Mouse (Mus musculus): ENCODE data around the gene Nek10. TPM values are rescaled to one million over a fixed set of nuclear protein-coding genes. Genes with fewer than 3 reads are reported as not detected.
A peak's percentile ranks its signal among the peaks of the same experiment; 100 is the strongest.

Nek10 gene
- total and polyA plus RNA-seq, 3 experiments: 0.04 to 0.31 (median 0.18) TPM

DNA sequence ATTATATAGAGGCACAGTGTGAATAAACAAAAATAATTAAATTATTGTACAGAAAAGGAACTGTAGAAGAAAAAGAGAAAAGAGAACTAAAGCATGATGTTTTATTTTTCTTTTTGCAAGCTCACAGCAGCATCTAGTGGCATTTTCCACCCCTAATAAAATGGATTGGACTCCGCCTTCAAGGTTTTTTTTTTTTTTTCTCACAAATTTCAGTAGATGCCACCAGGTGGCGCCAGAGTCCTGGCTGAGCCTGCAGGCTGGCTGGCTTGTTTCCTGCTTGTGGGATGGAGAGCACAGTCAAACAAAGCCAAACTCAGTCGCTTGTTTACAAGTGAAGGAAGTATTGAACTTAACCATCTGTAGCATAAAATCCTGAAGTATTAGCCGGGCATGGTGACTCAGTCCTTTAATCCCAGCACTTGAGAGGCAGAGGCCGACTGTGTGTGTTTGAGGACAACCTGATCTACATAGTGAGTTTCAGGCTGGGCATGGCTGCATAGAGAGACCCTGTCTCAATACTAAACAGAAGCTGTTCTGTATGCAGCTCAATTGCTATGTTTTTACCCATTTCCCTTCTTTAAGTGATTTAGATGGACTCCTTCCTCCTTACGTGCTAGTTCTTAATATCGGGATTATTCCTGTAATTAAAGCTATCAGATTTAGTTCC, 60.6 kb downstream of the Nek10 start:
- Histone ChIP-seq H3K79me2 (replicated peaks; ENCODE audit: control insufficient read depth, insufficient read depth, low read length) (no peaks in the 10 kb centered on the region), H3K4me3 (no peak overlapping the region), H3K27ac (no peak overlapping the region), H3K36me3 (ENCODE audit: control insufficient read depth, insufficient read depth, low read length) (no peaks in the 10 kb centered on the region), H3K9ac (ENCODE audit: low read depth, low read length) (no peak overlapping the region), H3K4me1 (ENCODE audit: control insufficient read depth, insufficient read depth, low read length) (peaks cover 1% of the 10 kb centered on the region), H3K27me3 (ENCODE audit: control insufficient read depth, insufficient read depth, low read length) (no peaks in the 10 kb centered on the region)
- peak; percentile 46; the same call in 1 of the 2 replicates for TF ChIP-seq EP300 (IDR thresholded peaks at IDR 0.05; ENCODE audit: insufficient read depth, low read depth, low read length)
- peak; percentile 95; the same call in 1 of the 2 replicates for TF ChIP-seq CTCF (IDR thresholded peaks at IDR 0.05)
- no peak for TF ChIP-seq POLR2A (IDR thresholded peaks at IDR 0.05; ENCODE audit: insufficient read depth, low read depth, low read length)
- intact Hi-C loops (cut with DNase I): loop anchor here (1.0 to 10.0 kb wide), 7 partner anchors 41 to 1521 kb away; partner anchors contain the start of genes Il3ra and Slc4a7
- WGBS: 24% methylated on average over 7 of the region's 7 CpGs
- peak; percentile 76 to 78 for DNase-seq

DNA sequence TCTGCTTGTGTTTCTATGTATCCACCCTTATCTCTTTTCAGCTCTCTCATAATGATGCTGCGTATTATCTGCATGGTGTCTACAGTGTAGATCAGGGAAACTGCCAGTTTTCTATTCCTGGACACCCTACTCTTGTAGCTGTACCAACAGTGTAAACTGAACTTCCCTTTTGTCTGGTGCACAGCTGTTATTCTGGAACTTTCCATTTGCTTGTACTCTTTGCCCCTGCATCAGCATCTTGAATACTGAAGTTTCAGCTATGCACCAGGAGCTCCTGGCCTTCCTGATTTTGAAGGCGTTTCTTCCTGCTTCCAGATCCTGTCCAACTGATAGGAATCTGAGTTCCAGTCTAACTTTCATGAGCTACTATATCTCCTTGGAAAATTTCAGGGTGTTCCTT, 66.0 kb downstream of the Nek10 start:
- Histone ChIP-seq H3K36me3 (ENCODE audit: control insufficient read depth, insufficient read depth, low read length) (no peaks in the 10 kb centered on the region), H3K79me2 (replicated peaks; ENCODE audit: control insufficient read depth, insufficient read depth, low read length) (no peaks in the 10 kb centered on the region), H3K4me3 (no peak overlapping the region), H3K27ac (no peak overlapping the region), H3K9ac (ENCODE audit: low read depth, low read length) (no peak overlapping the region), H3K4me1 (ENCODE audit: control insufficient read depth, insufficient read depth, low read length) (peaks cover 1% of the 10 kb centered on the region; the same call in 1 of the 2 replicates), H3K27me3 (ENCODE audit: control insufficient read depth, insufficient read depth, low read length) (no peaks in the 10 kb centered on the region)
- no peak for DNase-seq
- TF ChIP-seq POLR2A (IDR thresholded peaks at IDR 0.05; ENCODE audit: insufficient read depth, low read depth, low read length): no peak
- no peak for TF ChIP-seq CTCF (IDR thresholded peaks at IDR 0.05)
- TF ChIP-seq EP300 (IDR thresholded peaks at IDR 0.05; ENCODE audit: insufficient read depth, low read depth, low read length): no peak
- 46% methylated on average over 2 of the region's 2 CpGs for WGBS
- intact Hi-C loops (cut with DNase I): loop anchor here (10.0 kb wide), 3 partner anchors 164 to 1516 kb away; partner anchors contain the start of genes Il3ra and Slc4a7

DNA sequence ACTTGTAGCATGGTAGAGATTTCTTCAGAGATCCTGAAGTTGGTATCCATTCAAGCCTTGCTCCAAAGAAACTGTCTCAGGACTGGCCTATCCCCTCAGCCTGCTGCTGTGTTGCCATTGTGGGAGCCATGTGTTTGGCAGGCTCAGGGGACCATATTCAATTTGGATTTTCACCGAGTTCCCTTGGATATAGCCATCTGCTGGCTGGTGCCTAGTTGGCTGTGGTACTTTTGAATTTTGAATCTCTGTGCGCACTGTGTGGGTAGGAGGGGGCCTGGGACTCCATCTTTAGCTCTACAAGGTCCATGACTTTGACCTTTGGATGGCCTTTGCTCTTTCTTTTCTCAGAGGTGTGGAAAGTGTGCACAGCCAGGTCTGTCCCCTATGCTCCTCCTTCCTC, 66.8 kb downstream of the Nek10 start:
- H3K4me3 ChIP-seq: no peak overlapping the region
- peaks cover 1% of the 10 kb centered on the region; the same call in 1 of the 2 replicates for H3K4me1 ChIP-seq (ENCODE audit: control insufficient read depth, insufficient read depth, low read length)
- TF ChIP-seq EP300 (IDR thresholded peaks at IDR 0.05; ENCODE audit: insufficient read depth, low read depth, low read length): no peak
- no peak for TF ChIP-seq POLR2A (IDR thresholded peaks at IDR 0.05; ENCODE audit: insufficient read depth, low read depth, low read length)
- TF ChIP-seq CTCF (IDR thresholded peaks at IDR 0.05): no peak
- H3K27ac ChIP-seq: no peak overlapping the region
- H3K79me2 ChIP-seq (replicated peaks; ENCODE audit: control insufficient read depth, insufficient read depth, low read length): no peaks in the 10 kb centered on the region
- WGBS: 80% methylated on average over 2 of the region's 2 CpGs
- DNase-seq: no peak
- intact Hi-C loops (cut with DNase I): no loop called here
- H3K27me3 ChIP-seq (ENCODE audit: control insufficient read depth, insufficient read depth, low read length): no peaks in the 10 kb centered on the region
- no peak overlapping the region for H3K9ac ChIP-seq (ENCODE audit: low read depth, low read length)
- H3K36me3 ChIP-seq (ENCODE audit: control insufficient read depth, insufficient read depth, low read length): no peaks in the 10 kb centered on the region

DNA sequence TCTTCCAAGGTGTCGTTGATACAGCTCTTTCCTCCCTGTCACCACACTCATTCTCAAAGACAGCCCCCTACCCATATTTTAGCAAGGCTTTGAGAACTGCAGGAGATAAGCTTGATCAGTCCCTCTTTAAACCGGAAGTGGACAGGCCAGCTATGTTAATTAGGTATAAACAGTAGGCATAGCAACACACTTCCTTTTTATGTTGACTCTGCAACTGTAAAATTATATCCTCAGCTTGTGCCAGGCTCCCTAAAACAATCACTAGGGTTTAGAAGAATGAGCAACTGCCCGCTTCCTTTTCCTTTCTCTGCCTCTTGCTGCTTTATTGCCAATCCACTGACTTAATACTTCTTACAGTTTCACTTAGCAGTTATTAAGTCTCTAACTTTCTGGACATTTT, 67.2 kb downstream of the Nek10 start:
- no peak for DNase-seq
- H3K27me3 ChIP-seq (ENCODE audit: control insufficient read depth, insufficient read depth, low read length): no peaks in the 10 kb centered on the region
- no peaks in the 10 kb centered on the region for H3K36me3 ChIP-seq (ENCODE audit: control insufficient read depth, insufficient read depth, low read length)
- 34% methylated on average over 3 of the region's 3 CpGs for WGBS
- H3K9ac ChIP-seq (ENCODE audit: low read depth, low read length): no peak overlapping the region
- H3K4me3 ChIP-seq: no peak overlapping the region
- H3K4me1 ChIP-seq (ENCODE audit: control insufficient read depth, insufficient read depth, low read length): peaks cover 1% of the 10 kb centered on the region; the same call in 1 of the 2 replicates
- intact Hi-C loops (cut with DNase I): no loop called here
- TF ChIP-seq POLR2A (IDR thresholded peaks at IDR 0.05; ENCODE audit: insufficient read depth, low read depth, low read length) (no peak), EP300 (IDR thresholded peaks at IDR 0.05; ENCODE audit: insufficient read depth, low read depth, low read length) (no peak), CTCF (IDR thresholded peaks at IDR 0.05) (no peak)
- no peaks in the 10 kb centered on the region for H3K79me2 ChIP-seq (replicated peaks; ENCODE audit: control insufficient read depth, insufficient read depth, low read length)
- H3K27ac ChIP-seq: no peak overlapping the region

DNA sequence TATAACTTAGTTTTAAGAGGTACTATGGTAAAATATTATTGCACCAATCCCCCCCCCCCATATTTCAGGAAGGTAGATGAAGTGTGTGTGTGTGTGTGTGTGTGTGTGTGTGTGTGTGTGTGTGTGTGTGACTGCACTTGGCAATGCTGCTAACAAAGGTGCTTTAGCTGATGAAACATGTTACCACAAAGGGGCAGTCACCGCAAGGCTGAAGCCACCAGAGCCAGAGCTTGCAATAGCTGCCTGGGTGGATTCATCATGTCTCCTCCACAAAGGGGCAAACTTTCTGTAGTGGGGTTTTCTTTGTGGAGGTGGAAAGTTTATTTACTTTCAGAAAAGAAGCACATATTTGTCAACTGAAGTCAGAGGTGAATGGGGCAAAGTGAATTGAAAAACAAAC, 67.9 kb downstream of the Nek10 start:
- Histone ChIP-seq H3K27me3 (ENCODE audit: control insufficient read depth, insufficient read depth, low read length) (no peaks in the 10 kb centered on the region), H3K4me1 (ENCODE audit: control insufficient read depth, insufficient read depth, low read length) (peaks cover 1% of the 10 kb centered on the region; the same call in 1 of the 2 replicates), H3K36me3 (ENCODE audit: control insufficient read depth, insufficient read depth, low read length) (no peaks in the 10 kb centered on the region), H3K4me3 (no peak overlapping the region), H3K27ac (no peak overlapping the region), H3K9ac (ENCODE audit: low read depth, low read length) (no peak overlapping the region), H3K79me2 (replicated peaks; ENCODE audit: control insufficient read depth, insufficient read depth, low read length) (no peaks in the 10 kb centered on the region)
- intact Hi-C loops (cut with DNase I): no loop called here
- 65% methylated on average over 1 of the region's 1 CpGs for WGBS
- TF ChIP-seq EP300 (IDR thresholded peaks at IDR 0.05; ENCODE audit: insufficient read depth, low read depth, low read length) (no peak), POLR2A (IDR thresholded peaks at IDR 0.05; ENCODE audit: insufficient read depth, low read depth, low read length) (no peak), CTCF (IDR thresholded peaks at IDR 0.05) (no peak)
- DNase-seq: no peak

DNA sequence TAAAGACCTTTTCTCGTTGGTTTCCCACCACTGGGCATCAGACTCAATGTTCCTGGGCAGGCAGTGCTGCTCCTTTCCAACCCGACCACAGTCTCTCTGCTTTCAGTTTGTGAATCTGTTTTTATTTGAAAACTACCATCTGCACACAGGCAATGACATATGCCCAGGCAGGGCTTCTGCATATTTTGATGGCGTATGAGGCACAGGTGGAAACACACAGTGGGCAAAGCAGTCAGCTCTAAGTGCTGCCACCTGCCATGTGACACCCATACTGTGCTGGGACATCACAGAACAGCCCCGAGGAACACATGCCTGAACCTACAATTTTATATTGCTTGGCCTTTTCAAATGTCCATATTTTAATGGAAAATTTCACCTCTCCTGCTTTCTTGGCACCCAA, 68.5 kb downstream of the Nek10 start:
- Histone ChIP-seq H3K4me1 (ENCODE audit: control insufficient read depth, insufficient read depth, low read length) (peaks cover 1% of the 10 kb centered on the region; the same call in 1 of the 2 replicates), H3K4me3 (no peak overlapping the region), H3K9ac (ENCODE audit: low read depth, low read length) (no peak overlapping the region), H3K36me3 (ENCODE audit: control insufficient read depth, insufficient read depth, low read length) (no peaks in the 10 kb centered on the region), H3K27me3 (ENCODE audit: control insufficient read depth, insufficient read depth, low read length) (no peaks in the 10 kb centered on the region), H3K27ac (no peak overlapping the region), H3K79me2 (replicated peaks; ENCODE audit: control insufficient read depth, insufficient read depth, low read length) (no peaks in the 10 kb centered on the region)
- 72% methylated on average over 4 of the region's 4 CpGs for WGBS
- intact Hi-C loops (cut with DNase I): no loop called here
- DNase-seq: no peak
- TF ChIP-seq POLR2A (IDR thresholded peaks at IDR 0.05; ENCODE audit: insufficient read depth, low read depth, low read length): no peak
- no peak for TF ChIP-seq EP300 (IDR thresholded peaks at IDR 0.05; ENCODE audit: insufficient read depth, low read depth, low read length)

Measured in heart, adult 2 months (tissue).